Mouse (Mus musculus): ENCODE results near the gene Gpr176. TPM values are rescaled to one million over a fixed set of nuclear protein-coding genes. Genes with fewer than 3 reads are reported as not detected.

Gene Gpr176
- total RNA-seq (2023) = not detected

DNA sequence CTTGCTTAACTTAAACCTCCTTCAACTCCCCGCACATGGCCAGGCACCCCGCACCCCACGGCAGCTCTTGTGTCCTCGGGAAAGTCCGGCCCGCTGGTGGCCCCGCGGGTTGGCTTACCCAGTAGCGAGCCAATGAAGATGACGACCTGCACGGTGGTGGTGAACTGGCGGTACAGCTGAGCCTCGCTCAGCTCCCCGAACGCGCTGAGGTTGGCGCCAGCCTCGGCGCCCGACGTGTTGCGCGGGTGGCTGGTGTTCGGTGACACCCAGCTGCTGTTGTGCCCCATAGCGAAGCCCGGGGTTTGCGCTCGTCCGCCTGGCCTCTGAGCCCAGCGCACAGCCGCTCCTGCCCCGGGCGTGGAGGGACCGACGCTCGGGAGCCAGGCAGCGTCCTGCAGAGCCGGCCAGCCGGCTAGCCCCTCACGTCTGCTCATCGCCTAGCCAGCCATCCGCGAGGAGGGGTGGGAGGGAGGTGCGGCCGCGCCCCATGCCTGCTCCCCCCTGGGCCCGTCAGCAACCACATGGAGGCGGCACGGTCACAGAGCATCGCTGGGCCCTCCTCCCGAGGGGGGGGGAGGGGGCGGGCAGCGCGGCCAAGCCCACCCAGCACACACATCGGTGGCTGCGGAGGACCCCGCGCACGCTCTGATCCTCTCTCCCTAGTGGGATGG, at the start of gene Gpr176:
Gene Gpr176, minus strand, starts transcription at position 519 of the 671 bp plus-strand sequence.

DNA sequence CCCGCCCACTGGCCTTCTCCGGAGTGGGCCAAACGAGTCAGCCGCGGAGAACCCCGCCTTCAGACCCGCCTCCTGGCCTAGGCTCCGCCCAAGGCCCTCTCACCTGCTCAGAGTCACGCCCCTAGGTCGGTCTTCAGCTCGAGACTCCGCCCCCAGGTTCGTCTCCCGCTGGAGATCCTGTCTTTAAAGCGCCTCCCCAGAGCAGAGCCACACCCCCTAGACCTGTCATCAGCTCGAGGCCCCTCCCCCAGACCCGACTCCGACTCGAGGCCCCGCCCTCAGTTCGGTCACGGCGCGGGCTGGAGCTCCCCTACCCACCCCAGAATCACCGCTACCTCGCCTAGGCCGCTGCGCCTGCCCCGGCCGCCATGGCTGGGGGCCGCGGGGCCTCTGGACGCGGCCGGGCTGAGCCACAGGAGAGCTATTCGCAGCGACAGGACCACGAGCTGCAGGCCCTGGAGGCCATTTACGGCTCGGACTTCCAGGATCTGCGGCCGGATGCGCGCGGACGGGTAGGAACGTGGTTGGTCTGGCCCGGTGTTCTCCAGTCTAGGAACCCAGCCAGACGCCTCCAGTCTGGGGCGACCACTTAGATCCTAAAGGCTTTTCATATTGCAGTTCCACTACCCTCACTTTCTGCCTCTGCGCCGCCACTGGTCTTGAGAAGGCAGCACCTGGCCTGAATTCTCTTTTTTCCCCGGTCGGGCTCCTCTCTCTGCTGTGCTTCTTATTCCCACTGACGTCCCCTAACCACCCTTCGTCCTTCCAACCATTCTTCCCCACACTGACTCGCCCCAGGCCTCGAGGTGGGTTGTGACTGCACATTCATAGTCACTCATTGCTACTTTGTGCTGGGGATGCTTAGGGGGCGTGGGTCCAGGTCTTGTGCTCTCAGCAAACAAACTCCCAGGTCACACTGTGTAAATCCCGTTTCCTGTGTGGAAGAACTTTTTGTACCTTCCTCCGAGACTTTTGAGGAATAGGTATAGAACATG, 15.4 kb upstream of the Gpr176 start, which contains the start of gene Eif2ak4:
Gene Eif2ak4, plus strand, starts transcription at position 278 of the 995 bp plus-strand sequence.

DNA sequence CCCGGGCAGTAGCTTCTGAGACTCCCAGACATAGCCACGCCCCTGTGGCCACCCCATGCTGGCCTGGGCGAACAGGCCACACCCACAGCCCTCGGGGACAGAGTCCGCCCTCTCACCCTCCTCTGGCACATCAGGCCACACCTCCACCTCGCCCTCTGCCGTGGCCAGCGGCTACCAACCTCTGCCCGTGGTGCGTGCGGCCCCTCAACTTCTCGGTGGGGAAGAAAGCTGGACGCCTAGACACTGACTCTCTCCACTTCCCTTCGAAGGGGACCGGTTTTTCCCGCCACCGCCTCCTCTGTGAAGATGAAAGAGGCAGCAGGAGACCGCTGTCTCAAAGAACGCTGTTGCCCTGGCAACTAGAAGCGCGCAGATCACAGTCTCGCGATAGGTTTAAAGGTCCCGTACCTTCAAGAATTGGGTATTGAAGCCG, 116.6 kb downstream of the Gpr176 start, which contains the start of gene Fsip1:
Gene Fsip1, minus strand, starts transcription at position 346 of the 433 bp plus-strand sequence.

Other genes with a start within 250 kb of the Gpr176 start
- gene Fsip1, start 116.5 kb downstream of the Gpr176 start, total RNA-seq (2023) = not detected
- 1 to 10 TPM; 7.7 to 9.1 TPM for gene Eif2ak4, start 15.2 kb upstream of the Gpr176 start, total RNA-seq (2023)
- gene Srp14, start 106.3 kb upstream of the Gpr176 start, total RNA-seq (2023) = 10 to 100 TPM; 80.6 to 83.0 TPM
- 10 to 100 TPM in 1 of 2 experiments, 1 to 10 TPM in 1; 8.5 to 13.5 TPM for gene Bmf, start 176.3 kb upstream of the Gpr176 start, total RNA-seq (2023)
- 10 to 100 TPM; 64.0 to 64.1 TPM for gene Bub1b, start 224.8 kb upstream of the Gpr176 start, total RNA-seq (2023)

Data from neutrophil, adult 83 days (primary cell).